Mouse (Mus musculus) urinary bladder, postnatal 4 days (tissue): ENCODE results near the gene Snf8.

Source experiments
- DNase-seq, 2 experiments: peaks; one replicate each; pipeline ENCODE4 v3.0.0; 2021 to 2022; ENCODE audit warnings: low spot score in 2 of 2

The Snf8 gene

DNA sequence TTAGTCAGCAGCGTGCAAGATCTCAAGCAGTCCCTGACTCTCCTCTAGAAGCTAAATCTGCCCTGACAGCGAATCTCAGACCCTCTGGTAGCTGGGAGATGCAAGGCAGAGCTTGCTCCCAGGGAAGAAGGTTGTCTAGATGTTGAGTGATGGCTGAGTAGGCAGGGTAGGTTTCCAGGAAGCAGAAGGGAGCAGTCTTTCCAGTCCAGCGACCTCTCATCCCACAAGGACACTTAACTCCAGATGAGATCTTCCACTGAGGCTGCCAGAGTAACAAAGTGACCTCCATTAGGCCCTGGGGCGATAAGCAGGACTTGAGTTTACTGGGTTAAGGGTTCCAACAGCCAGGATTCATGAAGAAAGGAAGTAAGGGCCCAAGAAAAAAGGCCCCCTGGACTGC, 14.1 kb upstream of the Snf8 start:
- no peak for DNase-seq

DNA sequence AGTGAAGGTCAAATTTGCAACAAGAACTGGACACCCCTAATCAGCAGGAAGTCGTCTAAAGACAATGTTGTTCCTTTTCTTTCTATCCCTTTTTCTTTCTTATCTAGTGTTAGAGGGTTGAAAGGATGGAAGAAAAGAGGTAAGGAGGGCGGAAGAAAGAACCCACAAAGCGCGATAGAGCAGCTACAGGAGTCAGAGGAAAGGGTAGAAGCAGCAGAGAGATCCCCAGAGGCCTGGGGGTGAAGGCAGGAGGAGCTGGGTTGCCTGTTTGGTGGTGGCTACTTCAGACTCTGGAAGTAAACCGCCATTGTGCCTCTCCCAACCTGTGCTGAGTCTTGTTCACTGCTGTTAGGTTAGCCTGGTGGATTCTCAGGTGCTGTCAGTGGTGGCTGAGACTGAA, 6.6 kb upstream of the Snf8 start:
- DNase-seq: no peak

DNA sequence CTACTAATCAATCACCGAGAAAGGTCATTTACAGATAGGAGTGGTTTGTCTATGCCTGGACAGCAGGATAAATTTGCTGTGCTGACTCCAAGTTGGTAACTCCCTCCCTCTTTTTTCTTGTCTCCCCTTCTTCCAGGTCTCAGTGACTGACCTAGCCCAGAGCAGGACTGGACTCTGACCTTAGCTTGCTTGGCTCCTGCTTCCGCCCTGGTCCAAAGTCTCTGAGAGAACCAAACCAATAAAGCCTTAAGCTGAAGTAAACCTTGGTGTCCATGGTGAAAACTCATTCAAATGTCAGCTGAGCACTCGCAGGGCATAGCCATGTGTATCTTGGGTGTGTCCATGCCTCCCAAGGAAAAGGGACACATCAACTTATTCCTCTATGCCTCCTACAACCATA, 4.1 kb upstream of the Snf8 start:
- DNase-seq: no peak

DNA sequence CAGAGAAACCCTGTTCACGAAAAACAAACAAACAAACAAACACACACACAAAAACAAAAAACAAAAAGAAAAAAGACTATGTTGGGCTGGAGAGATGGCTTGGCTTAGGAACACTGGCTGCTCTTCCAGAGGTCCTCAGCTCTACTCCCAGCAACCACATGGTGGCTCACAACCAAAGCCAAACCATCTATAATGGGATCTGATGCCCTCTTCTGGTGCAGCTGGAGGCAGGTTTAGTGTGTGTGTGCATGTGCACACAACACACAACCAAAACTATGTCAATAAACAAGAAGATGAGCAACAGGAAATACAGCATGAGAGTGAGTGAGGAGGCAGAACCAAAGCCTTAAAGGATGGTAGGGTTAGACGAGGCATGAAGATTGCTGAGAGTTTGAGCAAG, 3.0 kb upstream of the Snf8 start:
- DNase-seq: no peak

DNA sequence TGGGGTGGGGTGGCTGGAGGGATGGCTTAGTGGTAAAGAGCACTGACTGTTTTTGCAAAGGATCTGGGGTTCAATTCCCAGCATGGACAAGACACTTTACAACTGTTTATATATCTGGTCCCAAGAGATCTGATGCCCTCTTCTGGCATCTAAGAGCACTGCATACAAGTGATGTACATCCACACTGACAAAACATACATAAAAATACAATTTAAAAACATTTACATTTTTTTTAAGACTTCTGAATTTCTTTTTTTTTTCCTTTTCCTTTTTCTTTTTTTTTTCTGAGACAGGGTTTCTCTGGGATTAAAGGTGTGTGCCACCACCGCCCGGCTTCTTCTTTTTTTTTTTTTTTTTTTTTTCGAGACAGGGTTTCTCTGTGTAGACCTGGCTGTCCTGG, 1.4 kb upstream of the Snf8 start:
- no peak for DNase-seq

DNA sequence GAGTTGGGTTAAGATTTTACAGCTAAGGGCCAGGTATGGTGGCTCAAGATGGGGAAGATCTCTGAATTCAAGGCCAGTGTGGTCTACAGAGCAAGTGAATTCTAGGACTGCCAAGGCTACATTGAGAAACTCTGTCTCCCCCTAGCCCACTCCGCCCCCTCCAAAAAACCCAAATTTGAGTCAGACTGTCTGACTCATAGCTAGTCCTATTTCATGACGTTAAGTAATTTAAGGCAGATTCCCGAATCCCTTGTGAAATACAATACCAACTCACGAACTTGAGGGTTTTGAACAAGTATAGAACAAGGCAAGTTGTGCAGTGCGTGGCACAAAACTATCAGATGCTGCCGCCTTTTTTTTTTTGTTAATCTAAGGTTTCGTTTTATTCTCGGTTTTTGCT, 569 bp upstream of the Snf8 start:
- no peak for DNase-seq

DNA sequence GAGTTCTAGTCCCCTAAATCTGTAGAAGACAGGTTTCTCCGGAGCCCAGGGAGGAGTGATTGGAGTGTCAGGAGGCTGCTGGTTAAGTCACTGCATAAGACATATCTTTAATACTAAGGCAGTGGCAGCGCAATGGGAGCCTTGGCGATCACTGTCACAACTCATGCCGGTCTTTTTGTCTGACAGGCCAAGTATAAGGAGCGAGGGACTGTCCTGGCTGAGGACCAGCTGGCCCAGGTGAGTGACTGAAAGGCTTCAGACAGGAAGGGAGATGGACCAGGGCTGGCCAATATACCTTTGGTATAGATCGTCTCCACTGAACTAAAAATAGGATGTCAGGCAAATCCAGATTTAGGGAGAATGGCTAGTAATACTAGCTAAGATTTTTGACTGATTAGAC, 448 bp downstream of the Snf8 start:
- DNase-seq: no peak

DNA sequence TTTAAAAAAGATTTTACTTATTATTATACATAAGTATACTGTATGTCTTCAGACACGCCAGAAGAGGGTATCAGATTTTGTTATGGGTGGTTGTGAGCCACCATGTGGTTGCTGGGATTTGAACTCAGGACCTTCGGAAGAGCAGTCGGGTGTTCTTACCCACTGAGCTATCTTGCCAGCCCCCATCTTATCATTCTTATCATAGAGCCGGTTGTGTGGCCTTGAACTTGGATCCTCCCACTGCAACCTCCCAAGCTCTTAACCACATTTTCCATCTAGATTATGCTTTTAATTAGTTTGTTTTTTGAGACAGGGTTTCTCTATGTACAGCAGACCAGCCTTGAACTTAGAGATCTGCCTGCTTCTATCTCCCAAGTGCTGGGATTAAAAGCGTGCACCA, 2.8 kb downstream of the Snf8 start:
- DNase-seq: no peak

DNA sequence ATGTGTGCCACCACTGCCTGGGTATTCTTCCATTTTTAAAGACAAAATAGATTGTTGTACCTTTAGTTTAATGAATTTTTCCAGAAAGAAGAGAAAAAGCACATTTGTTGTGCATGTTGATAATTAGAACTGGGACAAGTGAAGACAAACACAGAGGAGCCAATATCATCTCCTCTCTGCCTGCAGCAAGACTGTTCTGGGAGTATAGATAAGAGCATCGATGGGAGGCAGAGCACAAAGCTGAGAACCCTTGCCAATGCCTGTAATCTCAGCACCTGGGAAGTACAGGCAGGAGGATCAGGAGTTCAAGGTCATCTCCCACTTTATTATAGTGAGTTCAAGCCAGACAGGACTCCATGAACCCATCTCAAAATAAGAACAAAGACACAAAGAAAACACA, 3.9 kb downstream of the Snf8 start:
- no peak for DNase-seq

DNA sequence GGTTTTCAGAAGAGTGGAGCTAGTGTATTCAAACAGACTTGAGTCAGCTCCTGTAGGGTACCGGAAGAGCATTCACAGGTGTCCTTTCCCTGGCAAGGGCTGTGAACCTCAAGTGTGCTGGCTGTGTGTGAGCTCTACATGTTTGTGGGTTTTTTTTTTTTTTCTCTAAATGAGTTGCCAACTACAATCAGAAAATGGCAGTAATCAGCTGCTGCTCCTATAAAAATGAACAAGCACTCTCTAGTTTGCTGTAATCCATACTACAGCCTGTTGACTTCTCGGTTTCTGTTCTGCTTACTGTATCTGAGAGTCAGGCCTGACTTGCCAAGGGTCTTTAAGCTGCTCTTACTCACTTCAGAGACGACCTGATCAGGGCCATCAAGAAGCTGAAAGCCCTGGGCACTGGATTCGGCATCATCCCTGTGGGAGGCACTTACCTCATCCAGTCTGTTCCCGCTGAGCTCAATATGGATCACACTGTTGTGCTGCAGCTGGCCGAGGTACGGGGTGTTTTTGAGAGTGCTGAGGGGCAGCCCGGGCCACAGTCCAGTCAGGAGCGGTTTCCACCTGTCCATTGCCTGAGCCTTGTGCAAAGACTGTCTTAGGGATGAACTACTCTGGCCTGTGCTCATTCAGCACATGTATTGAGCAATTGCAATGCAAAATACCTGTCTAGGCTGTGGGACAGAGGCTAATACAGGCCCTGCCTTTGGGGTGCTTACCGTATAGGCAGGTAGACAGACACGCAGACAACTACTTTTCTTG, 10.3 kb downstream of the Snf8 start:
- no peak for DNase-seq

DNA sequence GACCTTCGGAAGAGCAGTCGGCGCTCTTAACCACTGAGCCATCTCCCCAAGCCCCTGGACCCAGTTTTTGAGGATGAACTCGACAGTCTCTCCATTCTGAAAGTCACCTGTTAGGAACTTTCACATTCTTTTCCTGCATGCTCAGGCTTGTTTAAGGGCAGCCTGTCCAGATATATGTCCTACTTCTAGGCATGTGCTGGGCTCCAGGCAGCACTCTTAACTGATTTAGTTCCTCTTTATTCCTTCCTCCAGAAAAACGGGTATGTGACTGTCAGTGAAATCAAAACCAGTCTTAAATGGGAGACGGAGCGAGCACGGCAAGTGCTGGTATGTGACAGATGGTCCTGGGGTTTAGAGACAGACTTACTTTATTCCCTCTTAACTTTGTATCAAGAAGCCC, 11.3 kb downstream of the Snf8 start:
- DNase-seq: no peak

DNA sequence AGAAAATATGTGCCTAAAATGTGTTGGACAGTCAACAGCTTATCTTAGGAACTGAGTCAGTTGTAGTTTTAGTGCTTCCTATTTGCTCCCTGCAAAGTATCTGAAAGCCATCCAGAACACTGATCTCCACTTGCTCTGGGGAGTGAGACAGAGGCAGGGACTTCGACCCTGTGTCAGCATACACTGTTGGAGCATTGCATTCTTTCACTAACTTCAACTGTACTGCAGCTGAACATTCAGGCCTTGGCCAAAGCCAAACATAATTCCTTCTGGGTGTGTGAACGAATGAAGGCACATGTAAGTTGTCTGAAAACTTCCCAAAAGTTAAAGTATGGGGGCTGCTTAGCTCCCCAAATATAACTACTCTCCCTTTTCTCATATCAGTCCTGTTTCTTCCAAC, 12.1 kb downstream of the Snf8 start:
- no peak for DNase-seq

DNA sequence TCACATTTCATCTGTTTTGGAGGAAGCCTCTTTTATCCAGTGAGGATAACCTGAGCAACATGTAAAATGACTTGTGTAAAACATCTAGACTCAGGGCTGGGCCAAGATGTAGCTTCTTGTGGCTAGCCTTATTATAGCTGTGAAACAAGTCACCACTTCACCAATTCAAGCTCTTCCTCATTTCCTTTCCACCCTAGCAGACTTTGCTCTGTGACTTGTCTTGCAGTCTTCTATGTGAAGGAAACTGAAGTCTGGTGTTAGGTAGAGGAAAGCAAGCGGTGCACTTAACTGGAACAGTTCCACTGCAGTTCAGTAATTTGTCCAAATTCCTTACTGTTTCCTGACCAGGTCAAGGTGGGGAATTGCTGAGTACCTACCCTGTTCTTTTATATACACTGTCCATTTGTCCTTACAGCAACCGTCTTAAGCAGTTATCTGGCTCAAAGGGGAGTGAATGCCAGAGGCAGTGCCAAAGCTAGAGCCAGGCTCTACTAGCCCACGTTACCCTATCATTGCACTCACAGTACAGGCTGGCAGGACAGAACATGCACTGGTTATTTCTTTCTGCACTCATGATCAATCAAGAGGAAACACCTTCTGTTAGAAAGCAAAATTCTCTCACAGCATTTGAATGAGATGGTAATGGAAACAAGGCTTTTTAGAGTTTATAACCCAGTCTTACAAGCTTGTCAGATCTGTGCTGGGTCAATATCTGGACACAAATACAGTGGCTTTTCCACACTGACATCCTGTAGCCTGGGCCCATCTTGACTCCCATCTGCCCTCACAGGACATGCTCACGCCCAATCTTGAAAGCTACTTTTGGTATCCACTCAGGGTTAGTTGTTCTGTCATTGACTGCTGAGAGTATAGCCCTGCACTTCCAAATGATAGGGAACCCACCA, 13.0 kb downstream of the Snf8 start:
- no peak for DNase-seq

DNA sequence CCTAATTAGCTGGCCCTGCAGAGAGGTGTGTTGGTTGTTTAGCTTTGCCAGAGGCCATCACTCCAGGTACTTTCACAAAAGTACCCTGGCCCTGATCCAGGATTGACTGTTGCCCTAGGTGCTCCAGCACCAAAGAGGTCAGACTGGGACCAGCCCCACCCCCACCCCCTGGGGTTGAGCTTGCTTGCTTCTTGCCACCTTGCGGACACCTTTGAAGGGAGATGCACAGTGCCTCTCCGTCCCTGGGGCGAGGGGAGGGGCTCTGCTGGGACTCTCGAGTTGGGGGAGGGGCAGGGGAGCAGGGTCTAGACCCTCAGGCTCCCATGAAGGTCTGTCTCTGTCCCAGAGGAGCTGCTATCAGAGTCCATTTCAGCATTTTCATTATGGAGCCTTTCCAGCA, 15.3 kb downstream of the Snf8 start:
- DNase-seq: no peak

DNA sequence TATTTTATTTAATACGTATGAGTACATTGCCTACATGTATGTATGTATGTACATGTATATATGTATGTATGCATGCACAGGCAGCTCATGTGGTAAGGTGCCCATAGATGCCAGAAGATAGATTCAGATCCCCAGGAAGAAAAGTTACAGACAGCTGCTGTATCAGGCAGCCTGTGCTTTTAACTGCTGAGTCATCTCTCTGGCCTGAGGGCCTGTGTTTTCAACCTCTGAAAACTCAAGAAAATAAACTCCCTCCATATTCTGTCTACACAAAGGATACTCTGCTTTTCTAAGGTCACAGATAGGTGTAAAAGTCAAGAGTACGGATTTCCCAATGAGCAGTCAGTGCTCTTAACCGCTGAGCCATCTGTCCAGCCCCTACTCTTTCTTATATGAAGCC, 16.2 kb downstream of the Snf8 start:
- no peak for DNase-seq

DNA sequence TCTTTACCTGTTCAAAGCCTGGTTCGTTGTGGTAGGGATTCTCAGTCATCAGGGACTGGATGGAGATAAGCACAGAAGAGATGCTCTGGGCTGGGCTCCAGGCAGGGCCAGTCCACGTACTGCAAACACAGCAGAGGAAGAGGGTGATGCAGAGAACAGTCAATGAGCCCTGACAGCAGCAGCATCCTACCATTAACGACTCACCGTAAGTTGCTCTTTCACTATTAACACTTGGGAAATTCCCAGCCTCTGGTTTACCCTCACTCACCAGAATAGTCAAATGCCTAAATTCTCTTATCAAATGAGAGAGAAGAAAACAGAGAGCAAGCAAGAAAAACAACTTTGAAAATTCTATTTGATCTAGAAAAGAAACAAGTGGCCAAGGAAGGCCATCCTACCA, 23.6 kb downstream of the Snf8 start:
- DNase-seq: no peak

DNA sequence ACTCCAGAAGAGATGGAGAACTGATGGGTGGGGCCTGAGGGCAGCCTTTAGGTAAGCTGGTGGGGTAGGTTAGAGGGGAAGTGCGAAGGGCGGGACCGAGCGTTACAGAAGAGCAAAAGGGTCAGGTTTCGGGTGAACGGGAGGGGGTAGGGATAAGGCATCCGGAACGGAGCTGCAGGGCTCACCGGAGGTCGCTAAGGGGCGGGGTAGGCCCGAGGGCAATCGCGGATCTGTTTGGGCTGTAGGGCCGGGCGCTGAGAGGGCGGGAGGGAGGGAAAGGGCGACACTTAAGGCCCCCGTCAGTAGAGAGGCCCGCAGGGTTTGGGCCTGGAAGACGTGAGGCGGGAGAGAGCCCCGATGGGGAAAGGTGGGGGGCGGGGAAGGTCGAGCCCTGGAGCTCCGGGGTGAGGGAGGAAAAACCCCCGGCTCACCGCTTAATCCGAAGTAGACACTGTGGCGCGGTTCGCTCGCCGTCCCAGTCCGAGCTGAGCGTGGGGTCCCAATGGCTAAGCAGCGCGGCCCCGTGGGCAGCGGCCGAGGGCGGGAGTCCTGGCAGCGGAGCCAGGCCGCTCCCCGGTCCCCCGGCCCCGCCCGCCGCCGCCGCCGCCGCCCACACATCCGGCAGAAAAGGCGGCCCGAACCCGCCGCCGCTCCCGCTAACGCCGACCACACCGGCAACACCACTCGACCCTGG, 30.0 kb downstream of the Snf8 start:
- DNase-seq: peak in 1 of 2 experiments; percentile 26

DNA sequence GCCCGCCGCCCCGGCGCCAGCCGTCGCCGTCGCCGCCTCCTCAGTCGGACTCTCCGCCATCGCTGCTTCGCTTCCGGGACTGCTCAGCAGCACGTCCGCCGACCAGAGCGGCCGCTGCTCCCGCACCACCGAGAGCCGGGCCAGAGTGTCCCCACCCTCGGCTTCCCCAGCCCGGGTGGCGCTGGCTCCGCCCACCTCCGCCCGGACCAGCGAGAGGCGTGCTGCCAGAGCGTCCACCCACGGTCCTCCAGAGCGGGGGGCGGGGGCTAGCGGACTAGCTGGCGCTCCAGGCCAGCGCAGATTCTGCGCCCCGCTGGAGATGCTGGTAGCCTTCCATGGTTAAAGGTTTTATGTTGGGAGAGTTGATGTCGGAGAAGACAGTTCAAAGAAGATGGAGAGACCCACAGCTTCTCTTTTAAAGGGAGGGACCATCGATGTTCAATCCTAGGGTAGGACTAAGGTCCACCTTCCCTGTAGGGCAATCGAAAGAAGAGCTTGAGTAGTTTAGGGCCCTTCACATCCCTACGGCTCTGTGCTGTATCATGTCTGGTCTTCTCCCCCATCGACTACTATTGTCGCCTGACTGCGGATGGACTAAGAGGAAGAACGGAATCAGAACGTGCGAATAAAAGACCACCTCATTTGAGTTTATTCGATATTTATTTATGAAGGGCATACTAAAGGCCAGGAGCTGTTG, 30.7 kb downstream of the Snf8 start, which contains the start of gene Ube2z:
Gene Ube2z (minus strand): TSS at position 174 of the 697 bp plus-strand sequence.
- peak; percentile 98 to 99 for DNase-seq

DNA sequence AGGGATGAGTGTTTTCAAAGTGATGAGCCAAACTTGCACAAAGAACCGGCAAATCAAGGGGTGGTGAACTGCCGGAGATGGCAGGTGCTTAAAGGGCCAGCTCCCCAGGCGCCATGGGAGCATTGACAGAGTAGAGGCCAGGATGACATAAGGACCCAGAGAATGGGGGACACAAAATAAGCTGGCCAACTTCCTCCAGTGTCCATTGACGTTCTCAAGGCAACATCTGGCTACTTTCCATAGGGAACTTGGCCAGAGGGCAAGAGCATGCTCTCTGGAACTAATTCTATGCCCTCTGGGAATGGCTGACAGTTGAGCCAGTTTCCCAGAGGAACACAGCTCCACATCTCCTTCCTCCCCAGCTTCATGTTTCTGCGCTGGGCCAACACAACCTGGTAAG, 33.5 kb downstream of the Snf8 start:
- no peak for DNase-seq

DNA sequence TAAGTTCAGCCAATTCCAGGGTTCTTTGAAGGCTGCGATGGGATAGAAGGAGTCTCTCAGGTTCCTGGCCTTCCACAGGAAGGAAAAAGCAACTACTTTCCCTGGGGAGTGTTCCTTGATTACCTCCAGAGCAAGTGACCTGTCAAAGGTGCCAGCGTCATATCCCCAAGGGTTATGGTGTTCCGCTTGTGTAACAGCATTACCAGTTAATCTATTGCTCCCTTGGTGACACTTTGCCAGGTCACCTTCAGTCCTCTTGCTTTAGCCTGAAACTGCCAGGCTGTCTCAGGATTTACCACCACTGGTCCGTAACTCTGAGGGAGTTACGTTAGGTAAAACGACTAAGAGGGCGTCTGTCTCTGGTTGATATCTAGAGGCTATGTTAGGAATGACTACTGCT, 35.7 kb downstream of the Snf8 start:
- no peak for DNase-seq

DNA sequence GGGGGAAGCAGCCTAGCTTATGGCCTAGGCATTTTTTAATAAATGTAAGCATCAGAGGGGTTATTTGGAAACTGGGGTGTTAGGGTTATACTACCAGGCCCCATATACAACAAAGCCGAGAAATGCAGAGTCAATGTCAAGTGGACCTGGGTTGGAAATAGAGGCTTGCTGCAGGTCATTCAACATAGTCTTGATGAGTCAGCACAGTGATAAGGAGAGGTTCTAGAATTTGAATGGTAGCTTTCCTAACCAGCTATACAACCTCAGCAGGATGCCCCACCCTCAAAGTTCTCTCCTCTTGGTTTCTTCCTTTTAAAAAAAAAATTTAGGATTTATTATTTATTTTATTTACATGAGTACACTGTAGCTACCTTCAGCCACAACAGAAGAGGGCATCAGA, 36.3 kb downstream of the Snf8 start:
- no peak for DNase-seq
